Mouse (Mus musculus) common myeloid progenitor, adult 5-6 weeks (primary cell): ENCODE measurements at regions not wholly inside any gene's neighbourhood (a gene's known extent, or its start where the extent isn't known, plus 50 kb on each side); places are given as distances from the start of the nearest gene placed in this dataset.

Source experiments
- ATAC-seq: replicated peaks from 2 replicates; pipeline ENCODE4 v1.8.0; 2016; ENCODE audit warnings: low read depth, mild to moderate bottlenecking, moderate TSS enrichment, inconsistent platforms; ENCODE audit not compliant: poor library complexity, severe bottlenecking

- no peak for ATAC-seq
Measured at GRCm38 (mm10) chr2:148560013-148560773, 112.2 kb upstream of the Nxt1 start.

- no peak for ATAC-seq
Measured at GRCm38 (mm10) chr2:148559376-148559775, 113.0 kb upstream of the Nxt1 start.

- peak; percentile 50 for ATAC-seq
Measured at GRCm38 (mm10) chr2:148558365-148558764, 114.0 kb upstream of the Nxt1 start.

GRCm38 (mm10) chr2:148551207-148551606 is 107.8 kb upstream of the Cd93 start:
- ATAC-seq, result no peak

GRCm38 (mm10) chr2:148549618-148550017 is 106.3 kb upstream of the Cd93 start:
- ATAC-seq, result peak; percentile 73

- no peak for ATAC-seq
Measured at GRCm38 (mm10) chr2:148542340-148542739, 99.0 kb upstream of the Cd93 start.

GRCm38 (mm10) chr2:148537914-148538510 is 94.6 kb upstream of the Cd93 start:
- no peak for ATAC-seq

- no peak for ATAC-seq
Measured at GRCm38 (mm10) chr2:148537251-148537650, 93.9 kb upstream of the Cd93 start.

GRCm38 (mm10) chr2:148536608-148537007 is 93.2 kb upstream of the Cd93 start:
- peak; percentile 63 for ATAC-seq

GRCm38 (mm10) chr2:148535562-148536180 is 92.3 kb upstream of the Cd93 start:
- peak; percentile 75 for ATAC-seq

- no peak for ATAC-seq
Measured at GRCm38 (mm10) chr2:148532051-148532450, 88.7 kb upstream of the Cd93 start.

- ATAC-seq, result no peak
Measured at GRCm38 (mm10) chr2:148530546-148530945, 87.2 kb upstream of the Cd93 start.

- ATAC-seq, result no peak
Measured at GRCm38 (mm10) chr2:148529900-148530299, 86.5 kb upstream of the Cd93 start.

GRCm38 (mm10) chr2:148527755-148528154 is 84.4 kb upstream of the Cd93 start:
- ATAC-seq, result peak; percentile 76

- no peak for ATAC-seq
Measured at GRCm38 (mm10) chr2:148525496-148525895, 82.1 kb upstream of the Cd93 start.

- no peak for ATAC-seq
Measured at GRCm38 (mm10) chr2:148523401-148523800, 80.0 kb upstream of the Cd93 start.

GRCm38 (mm10) chr2:148522936-148523335 is 79.6 kb upstream of the Cd93 start:
- ATAC-seq, result no peak

- ATAC-seq, result peak; percentile 89
Measured at GRCm38 (mm10) chr2:148521966-148522575, 78.7 kb upstream of the Cd93 start.

- ATAC-seq, result peak; percentile 19
Measured at GRCm38 (mm10) chr2:148520291-148520690, 76.9 kb upstream of the Cd93 start.

GRCm38 (mm10) chr2:148519689-148520290 is 76.4 kb upstream of the Cd93 start:
- ATAC-seq, result no peak
